Mouse (Mus musculus): Measurements from ENCODE around the gene Rmdn2. TPM values are rescaled to one million over a fixed set of nuclear protein-coding genes. Genes with fewer than 3 reads are reported as not detected.

The Rmdn2 gene
- polyA plus RNA-seq, 1 experiment from 2014 or later = 6.9 TPM

- Histone ChIP-seq H3K9me3 (no peaks in the 10 kb centered on the region), H3K4me1 (0 out of 2 replicates have a peak, but pooled peaks cover 2% of the 10 kb centered on the region), H3K36me3 (no peaks in the 10 kb centered on the region), H3K27me3 (replicated peaks) (no peaks in the 10 kb centered on the region), H3K4me3 (no peak overlapping the region), H3K9ac (no peak overlapping the region), H3K27ac (no peak overlapping the region), H3K4me2 (replicated peaks) (no peak overlapping the region)
- WGBS = 35% methylated on average over 8 of the region's 8 CpGs
- ATAC-seq (ENCODE audit: low FRiP score, low read depth) = 0 out of 2 replicates have a peak, but pooled peaks have one; percentile 50
These were observed 12.8 kb upstream of the Rmdn2 start for GRCm38 (mm10) chr17:79598596-79599577.

- Histone ChIP-seq H3K9ac (no peak overlapping the region), H3K27ac (no peak overlapping the region), H3K9me3 (no peaks in the 10 kb centered on the region), H3K4me2 (replicated peaks) (no peak overlapping the region), H3K36me3 (no peaks in the 10 kb centered on the region), H3K4me1 (0 out of 2 replicates have a peak, but pooled peaks cover 2% of the 10 kb centered on the region), H3K4me3 (no peak overlapping the region), H3K27me3 (replicated peaks) (no peaks in the 10 kb centered on the region)
- no peak for ATAC-seq (ENCODE audit: low FRiP score, low read depth)
- WGBS = 74% methylated on average over 4 of the region's 4 CpGs
These were observed 11.6 kb upstream of the Rmdn2 start for GRCm38 (mm10) chr17:79600108-79600507.

- ATAC-seq (ENCODE audit: low FRiP score, low read depth) = no peak
These were observed 9.3 kb upstream of the Rmdn2 start for GRCm38 (mm10) chr17:79602381-79602780.

GRCm38 (mm10) chr17:79603427-79603826 lies 8.2 kb upstream of the Rmdn2 start:
- WGBS = 65% methylated on average over 7 of the region's 7 CpGs
- no peaks in the 10 kb centered on the region for H3K36me3 ChIP-seq
- ATAC-seq (ENCODE audit: low FRiP score, low read depth) = no peak
- no peaks in the 10 kb centered on the region for H3K9me3 ChIP-seq
- H3K27me3 ChIP-seq (replicated peaks) = no peaks in the 10 kb centered on the region
- H3K27ac ChIP-seq = no peak overlapping the region
- no peak overlapping the region for H3K4me3 ChIP-seq
- 0 out of 2 replicates have a peak, but pooled peaks cover 2% of the 10 kb centered on the region for H3K4me1 ChIP-seq
- H3K4me2 ChIP-seq (replicated peaks) = no peak overlapping the region
- no peak overlapping the region for H3K9ac ChIP-seq

More at GRCm38 (mm10) chr17:79602381-79602780, 9.3 kb upstream of the Rmdn2 start:
- H3K27ac ChIP-seq = no peak overlapping the region
- H3K4me2 ChIP-seq (replicated peaks) = no peak overlapping the region
- no peaks in the 10 kb centered on the region for H3K27me3 ChIP-seq (replicated peaks)
- no peak overlapping the region for H3K4me3 ChIP-seq
- WGBS = 67% methylated on average over 5 of the region's 5 CpGs
- H3K9me3 ChIP-seq = no peaks in the 10 kb centered on the region
- H3K9ac ChIP-seq = no peak overlapping the region
- 0 out of 2 replicates have a peak, but pooled peaks cover 2% of the 10 kb centered on the region for H3K4me1 ChIP-seq
- H3K36me3 ChIP-seq = no peaks in the 10 kb centered on the region

- Histone ChIP-seq H3K4me3 (no peak overlapping the region), H3K27me3 (replicated peaks) (no peaks in the 10 kb centered on the region), H3K9me3 (no peaks in the 10 kb centered on the region), H3K9ac (no peak overlapping the region), H3K27ac (no peak overlapping the region), H3K36me3 (no peaks in the 10 kb centered on the region), H3K4me2 (replicated peaks) (no peak overlapping the region), H3K4me1 (no peaks in the 10 kb centered on the region)
- no peak for ATAC-seq (ENCODE audit: low FRiP score, low read depth)
- 85% methylated on average over 2 of the region's 2 CpGs for WGBS
These were observed 5.9 kb upstream of the Rmdn2 start for GRCm38 (mm10) chr17:79605794-79606193.

GRCm38 (mm10) chr17:79609697-79610096 lies 2.0 kb upstream of the Rmdn2 start:
- Histone ChIP-seq H3K9ac (no peak overlapping the region), H3K27me3 (replicated peaks) (no peaks in the 10 kb centered on the region), H3K4me2 (replicated peaks) (no peak overlapping the region), H3K4me3 (no peak overlapping the region), H3K27ac (no peak overlapping the region), H3K36me3 (no peaks in the 10 kb centered on the region), H3K9me3 (no peaks in the 10 kb centered on the region), H3K4me1 (0 out of 2 replicates have a peak, but pooled peaks cover 3% of the 10 kb centered on the region)
- no peak for ATAC-seq (ENCODE audit: low FRiP score, low read depth)
- WGBS = 91% methylated on average over 1 of the region's 1 CpGs

GRCm38 (mm10) chr17:79610163-79610755 lies 1.4 kb upstream of the Rmdn2 start:
- whole genome bisulfite sequencing = 80% methylated on average over 9 of the region's 9 CpGs
- Histone ChIP-seq H3K9ac (no peak overlapping the region), H3K4me2 (replicated peaks) (no peak overlapping the region), H3K27me3 (replicated peaks) (no peaks in the 10 kb centered on the region), H3K4me3 (no peak overlapping the region), H3K9me3 (no peaks in the 10 kb centered on the region), H3K4me1 (0 out of 2 replicates have a peak, but pooled peaks cover 5% of the 10 kb centered on the region), H3K36me3 (no peaks in the 10 kb centered on the region), H3K27ac (no peak overlapping the region)
- no peak for ATAC-seq (ENCODE audit: low FRiP score, low read depth)

- no peaks in the 10 kb centered on the region for H3K36me3 ChIP-seq
- WGBS = 3% methylated on average over 41 of the region's 57 CpGs
- H3K27ac ChIP-seq = peak overlapping the region; percentile 57; the same call in 1 of the 2 replicates
- H3K9me3 ChIP-seq = no peaks in the 10 kb centered on the region
- H3K4me1 ChIP-seq = 0 out of 2 replicates have a peak, but pooled peaks cover 5% of the 10 kb centered on the region
- ATAC-seq (ENCODE audit: low FRiP score, low read depth) = peak; percentile 96
- H3K4me2 ChIP-seq (replicated peaks) = peak overlapping the region; percentile 75
- no peaks in the 10 kb centered on the region for H3K27me3 ChIP-seq (replicated peaks)
- peak overlapping the region; percentile 87 for H3K9ac ChIP-seq
- peak overlapping the region; percentile 82 for H3K4me3 ChIP-seq
These were observed 3.3 kb downstream of the Rmdn2 start for GRCm38 (mm10) chr17:79614691-79615588.

- peak overlapping the region; percentile 75 for H3K4me2 ChIP-seq (replicated peaks)
- no peaks in the 10 kb centered on the region for H3K36me3 ChIP-seq
- H3K27me3 ChIP-seq (replicated peaks) = no peaks in the 10 kb centered on the region
- H3K9me3 ChIP-seq = no peaks in the 10 kb centered on the region
- no peak overlapping the region for H3K27ac ChIP-seq
- H3K4me1 ChIP-seq = 0 out of 2 replicates have a peak, but pooled peaks cover 5% of the 10 kb centered on the region
- no peak overlapping the region for H3K4me3 ChIP-seq
- no peak overlapping the region for H3K9ac ChIP-seq
- WGBS = 88% methylated on average over 9 of the region's 9 CpGs
- no peak for ATAC-seq (ENCODE audit: low FRiP score, low read depth)
These were observed 4.2 kb downstream of the Rmdn2 start for GRCm38 (mm10) chr17:79615897-79616296.

- H3K4me2 ChIP-seq (replicated peaks) = no peak overlapping the region
- H3K27ac ChIP-seq = no peak overlapping the region
- 88% methylated on average over 4 of the region's 4 CpGs for WGBS
- no peaks in the 10 kb centered on the region for H3K27me3 ChIP-seq (replicated peaks)
- no peak for ATAC-seq (ENCODE audit: low FRiP score, low read depth)
- 0 out of 2 replicates have a peak, but pooled peaks cover 5% of the 10 kb centered on the region for H3K4me1 ChIP-seq
- H3K9ac ChIP-seq = no peak overlapping the region
- H3K36me3 ChIP-seq = no peaks in the 10 kb centered on the region
- H3K4me3 ChIP-seq = no peak overlapping the region
- H3K9me3 ChIP-seq = no peaks in the 10 kb centered on the region
These were observed 5.0 kb downstream of the Rmdn2 start for GRCm38 (mm10) chr17:79616621-79617020.

GRCm38 (mm10) chr17:79618455-79618854 lies 6.8 kb downstream of the Rmdn2 start:
- WGBS = 83% methylated on average over 10 of the region's 10 CpGs
- no peak overlapping the region for H3K9ac ChIP-seq
- H3K27me3 ChIP-seq (replicated peaks) = no peaks in the 10 kb centered on the region
- no peak for ATAC-seq (ENCODE audit: low FRiP score, low read depth)
- H3K4me2 ChIP-seq (replicated peaks) = no peak overlapping the region
- H3K27ac ChIP-seq = no peak overlapping the region
- no peaks in the 10 kb centered on the region for H3K9me3 ChIP-seq
- no peaks in the 10 kb centered on the region for H3K36me3 ChIP-seq
- no peak overlapping the region for H3K4me3 ChIP-seq
- 0 out of 2 replicates have a peak, but pooled peaks cover 5% of the 10 kb centered on the region for H3K4me1 ChIP-seq

Data from neural tube, embryonic 12.5 days (tissue).